Mouse (Mus musculus): ENCODE measurements around the gene Fndc5. TPM values are rescaled to one million over a fixed set of nuclear protein-coding genes. Genes with fewer than 3 reads are reported as not detected.

Gene Fndc5
- 1.8 and 2.9 TPM in 2 replicates for polyA plus RNA-seq (2015; fragmentation: Nextera tagmentation; extraction: Ambion mirVana)

GRCm38 (mm10) chr4:129136579-129137391, at the start of gene Fndc5:
Gene Fndc5 (plus strand): TSS chr4:129136999.

GRCm38 (mm10) chr4:129105356-129105755, 31.4 kb upstream of the Fndc5 start, which contains the start of gene Tmem54:
Gene Tmem54 (plus strand): TSS chr4:129105548.

GRCm38 (mm10) chr4:129121569-129122086, 15.2 kb upstream of the Fndc5 start, which contains the start of gene Hpca:
Gene Hpca (minus strand): TSS chr4:129122036.

GRCm38 (mm10) chr4:129189542-129190519, 53.0 kb downstream of the Fndc5 start, which contains the start of the genes S100pbp and Yars:
Gene S100pbp (minus strand): TSS chr4:129189727.
Gene Yars (plus strand): TSS chr4:129189760.

Other genes with a start within 250 kb of the Fndc5 start
- gene Azin2, start 174.6 kb upstream of the Fndc5 start, polyA plus RNA-seq (2015; fragmentation: Nextera tagmentation; extraction: Ambion mirVana) = 4.6 and 5.5 TPM in 2 replicates
- gene Ak2, start 145.0 kb upstream of the Fndc5 start, polyA plus RNA-seq (2015; fragmentation: Nextera tagmentation; extraction: Ambion mirVana) = 158 and 159 TPM in 2 replicates
- 8.0 and 10.2 TPM in 2 replicates for gene Rnf19b, start 78.7 kb upstream of the Fndc5 start, polyA plus RNA-seq (2015; fragmentation: Nextera tagmentation; extraction: Ambion mirVana)
- not detected in 2 replicates for gene Tmem54, start 31.5 kb upstream of the Fndc5 start, polyA plus RNA-seq (2015; fragmentation: Nextera tagmentation; extraction: Ambion mirVana)
- 0.24 TPM in 1 of 2 replicates, not detected in the other for gene Hpca, start 15.0 kb upstream of the Fndc5 start, polyA plus RNA-seq (2015; fragmentation: Nextera tagmentation; extraction: Ambion mirVana)
- gene S100pbp, start 52.7 kb downstream of the Fndc5 start, polyA plus RNA-seq (2015; fragmentation: Nextera tagmentation; extraction: Ambion mirVana) = 7.4 and 8.1 TPM in 2 replicates
- 39.8 and 39.9 TPM in 2 replicates for gene Yars, start 52.8 kb downstream of the Fndc5 start, polyA plus RNA-seq (2015; fragmentation: Nextera tagmentation; extraction: Ambion mirVana)
- 0.59 and 0.96 TPM in 2 replicates for gene C77080, start 124.4 kb downstream of the Fndc5 start, polyA plus RNA-seq (2015; fragmentation: Nextera tagmentation; extraction: Ambion mirVana)
- gene Sync, start 150.6 kb downstream of the Fndc5 start, polyA plus RNA-seq (2015; fragmentation: Nextera tagmentation; extraction: Ambion mirVana) = 0.78 and 0.84 TPM in 2 replicates
- gene Rbbp4, start 198.4 kb downstream of the Fndc5 start, polyA plus RNA-seq (2015; fragmentation: Nextera tagmentation; extraction: Ambion mirVana) = 313 and 348 TPM in 2 replicates
- 31.7 and 32.9 TPM in 2 replicates for gene Zbtb8os, start 198.7 kb downstream of the Fndc5 start, polyA plus RNA-seq (2015; fragmentation: Nextera tagmentation; extraction: Ambion mirVana)
- 7.3 and 8.1 TPM in 2 replicates for gene Zbtb8a, start 241.1 kb downstream of the Fndc5 start, polyA plus RNA-seq (2015; fragmentation: Nextera tagmentation; extraction: Ambion mirVana)

All from spleen, postnatal 0 days (tissue).